Mouse (Mus musculus) heart, embryonic 11.5 days (tissue): Measurements from ENCODE around the gene Zfp385a. TPM values are rescaled to one million over a fixed set of nuclear protein-coding genes. Genes with fewer than 3 reads are reported as not detected.
A peak's percentile ranks its signal among the peaks of the same experiment; 100 is the strongest.

Experiments
- ATAC-seq: fragments of 200-750 bp; cut with Nextera tagmentation; replicated peaks from 2 replicates; pipeline ENCODE4 v1.8.0; 2017; ENCODE audit warnings: moderate library complexity; ENCODE audit not compliant: insufficient number of reproducible peaks, low FRiP score, low TSS enrichment
- H3K27ac ChIP-seq: fragments of 300-500 bp; sonication (generic); 2 replicates; pipeline ENCODE4 v1.5.1; 2014; ENCODE audit warnings: mild to moderate bottlenecking, low read depth, low read length
- H3K27me3 ChIP-seq: fragments of 300-500 bp; sonication (generic); 2 replicates; pipeline ENCODE4 v1.6.1; 2014; ENCODE audit warnings: mild to moderate bottlenecking, low read length, mixed read lengths; ENCODE audit not compliant: control insufficient read depth, insufficient read depth
- H3K36me3 ChIP-seq: fragments of 300-500 bp; sonication (generic); 2 replicates; pipeline ENCODE4 v1.6.1; 2014; ENCODE audit warnings: mild to moderate bottlenecking, low read length, moderate library complexity, mixed read lengths; ENCODE audit not compliant: control insufficient read depth, insufficient read depth
- H3K4me1 ChIP-seq: fragments of 300-500 bp; sonication (generic); 2 replicates; pipeline ENCODE4 v1.6.1; 2014; ENCODE audit warnings: low read length; ENCODE audit not compliant: control insufficient read depth, insufficient read depth
- H3K4me2 ChIP-seq: fragments of 300-500 bp; sonication (generic); 2 replicates; pipeline ENCODE4 v1.6.1; 2014; ENCODE audit warnings: mild to moderate bottlenecking, moderate library complexity
- H3K4me3 ChIP-seq: fragments of 300-500 bp; sonication (generic); 2 replicates; pipeline ENCODE4 v1.5.1; 2014; ENCODE audit warnings: low read depth, low read length
- H3K9ac ChIP-seq: fragments of 300-500 bp; sonication (generic); 2 replicates; pipeline ENCODE4 v1.6.1; 2014; ENCODE audit warnings: mild to moderate bottlenecking, low read depth, low read length, moderate library complexity
- H3K9me3 ChIP-seq: fragments of 300-500 bp; sonication (generic); replicated peaks from 2 replicates; pipeline ENCODE4 v1.6.1; 2016; ENCODE audit warnings: low read length; ENCODE audit not compliant: control insufficient read depth
- WGBS: fragments of 180-500 bp; shearing (Covaris S2); extraction: QIAGEN DNeasy Blood & Tissue Kit; methylation state at CpG from one replicate; pipeline ENCODE4 v1.1.7; 2014; ENCODE audit not compliant: insufficient replicate concordance; 5-methylcytosine and 5-hydroxymethylcytosine counted together
- polyA plus RNA-seq: library from polyadenylated mRNA; unstranded; fragments of >200 nt; fragmentation: Nextera tagmentation; extraction: Ambion mirVana; gene quantifications from 2 replicates; pipeline ENCODE4 v1.2.1, GENCODE M21; 2014

Zfp385a gene
- polyA plus RNA-seq, 1 experiment from 2014 or later: 11.6 TPM

GRCm38 (mm10) chr15:103298861-103299616 is 40.9 kb downstream of the Zfp385a start:
- H3K4me2 ChIP-seq: no peak overlapping the region
- 0 out of 2 replicates have a peak overlapping the region, but pooled peaks have one; percentile 35 for H3K27ac ChIP-seq
- peaks cover 50% of the 10 kb centered on the region for H3K4me1 ChIP-seq
- no peak overlapping the region for H3K4me3 ChIP-seq
- no peak overlapping the region for H3K9ac ChIP-seq
- H3K9me3 ChIP-seq: no peaks in the 10 kb centered on the region
- 69% methylated on average over 5 of the region's 5 CpGs for WGBS
- no peaks in the 10 kb centered on the region for H3K27me3 ChIP-seq
- ATAC-seq: no peak
- H3K36me3 ChIP-seq: peaks cover 23% of the 10 kb centered on the region

- no peak overlapping the region for H3K27ac ChIP-seq
- no peak for ATAC-seq
- no peak overlapping the region for H3K4me2 ChIP-seq
- peaks cover 40% of the 10 kb centered on the region for H3K4me1 ChIP-seq
- whole genome bisulfite sequencing: 81% methylated on average over 3 of the region's 3 CpGs
- H3K36me3 ChIP-seq: peaks cover 29% of the 10 kb centered on the region
- no peaks in the 10 kb centered on the region for H3K9me3 ChIP-seq
- H3K9ac ChIP-seq: 0 out of 2 replicates have a peak overlapping the region, but pooled peaks have one; percentile 34
- no peak overlapping the region for H3K4me3 ChIP-seq
- H3K27me3 ChIP-seq: no peaks in the 10 kb centered on the region
Measured at GRCm38 (mm10) chr15:103298026-103298425, 41.9 kb downstream of the Zfp385a start.

GRCm38 (mm10) chr15:103297313-103297712 is 42.6 kb downstream of the Zfp385a start:
- Histone ChIP-seq H3K4me1 (peaks cover 33% of the 10 kb centered on the region), H3K4me3 (no peak overlapping the region), H3K9me3 (no peaks in the 10 kb centered on the region), H3K36me3 (peaks cover 34% of the 10 kb centered on the region), H3K9ac (no peak overlapping the region), H3K27me3 (no peaks in the 10 kb centered on the region), H3K27ac (no peak overlapping the region), H3K4me2 (no peak overlapping the region)
- no peak for ATAC-seq
- WGBS: 73% methylated on average over 6 of the region's 6 CpGs

- H3K4me1 ChIP-seq: peaks cover 19% of the 10 kb centered on the region
- no peak for ATAC-seq
- H3K36me3 ChIP-seq: peaks cover 42% of the 10 kb centered on the region
- no peaks in the 10 kb centered on the region for H3K9me3 ChIP-seq
- H3K27ac ChIP-seq: 0 out of 2 replicates have a peak overlapping the region, but pooled peaks have one; percentile 35
- H3K27me3 ChIP-seq: no peaks in the 10 kb centered on the region
- 34% methylated on average over 5 of the region's 5 CpGs for WGBS
- H3K4me2 ChIP-seq: no peak overlapping the region
- H3K9ac ChIP-seq: 0 out of 2 replicates have a peak overlapping the region, but pooled peaks have one; percentile 39
- H3K4me3 ChIP-seq: no peak overlapping the region
Measured at GRCm38 (mm10) chr15:103295851-103296250, 44.0 kb downstream of the Zfp385a start.

- H3K9me3 ChIP-seq: no peaks in the 10 kb centered on the region
- peaks cover 42% of the 10 kb centered on the region for H3K36me3 ChIP-seq
- no peak overlapping the region for H3K4me3 ChIP-seq
- no peaks in the 10 kb centered on the region for H3K27me3 ChIP-seq
- 87% methylated on average over 2 of the region's 2 CpGs for WGBS
- no peak for ATAC-seq
- no peak overlapping the region for H3K9ac ChIP-seq
- no peak overlapping the region for H3K4me2 ChIP-seq
- no peak overlapping the region for H3K27ac ChIP-seq
- peaks cover 10% of the 10 kb centered on the region for H3K4me1 ChIP-seq
Measured at GRCm38 (mm10) chr15:103294649-103295048, 45.2 kb downstream of the Zfp385a start.

GRCm38 (mm10) chr15:103293375-103293774 is 46.5 kb downstream of the Zfp385a start:
- 96% methylated on average over 2 of the region's 2 CpGs for WGBS
- Histone ChIP-seq H3K9ac (no peak overlapping the region), H3K27ac (no peak overlapping the region), H3K4me2 (no peak overlapping the region), H3K36me3 (peaks cover 40% of the 10 kb centered on the region), H3K27me3 (no peaks in the 10 kb centered on the region), H3K4me1 (peaks cover 10% of the 10 kb centered on the region; the same call in 1 of the 2 replicates), H3K4me3 (no peak overlapping the region), H3K9me3 (no peaks in the 10 kb centered on the region)
- no peak for ATAC-seq

GRCm38 (mm10) chr15:103292673-103293345 is 47.1 kb downstream of the Zfp385a start:
- Histone ChIP-seq H3K9ac (no peak overlapping the region), H3K27ac (no peak overlapping the region), H3K4me3 (no peak overlapping the region), H3K9me3 (no peaks in the 10 kb centered on the region), H3K36me3 (peaks cover 36% of the 10 kb centered on the region), H3K27me3 (no peaks in the 10 kb centered on the region), H3K4me2 (no peak overlapping the region), H3K4me1 (peaks cover 10% of the 10 kb centered on the region; the same call in 1 of the 2 replicates)
- ATAC-seq: no peak
- WGBS: 93% methylated on average over 4 of the region's 4 CpGs

- peaks cover 27% of the 10 kb centered on the region for H3K36me3 ChIP-seq
Measured at GRCm38 (mm10) chr15:103290843-103291242, 49.0 kb downstream of the Zfp385a start.

More at GRCm38 (mm10) chr15:103290843-103291242, 49.0 kb downstream of the Zfp385a start:
- no peaks in the 10 kb centered on the region for H3K27me3 ChIP-seq
- H3K4me2 ChIP-seq: no peak overlapping the region
- H3K4me3 ChIP-seq: no peak overlapping the region
- no peak overlapping the region for H3K9ac ChIP-seq
- no peaks in the 10 kb centered on the region for H3K9me3 ChIP-seq
- H3K4me1 ChIP-seq: peaks cover 12% of the 10 kb centered on the region
- no peak for ATAC-seq
- no peak overlapping the region for H3K27ac ChIP-seq
- 90% methylated on average over 9 of the region's 9 CpGs for WGBS
